Comparison of ENCODE assay signal across 18 mouse cellular contexts in genomic region chr13:52652253-52652628, GRCm38 (mm10).
DNase-seq lines count a peak whose midpoint lies in the region; ATAC-seq lines count a peak whose summit lies in the region.
"Had no signal": no experiment of that assay in that cellular context is flagged by ENCODE, and none has a peak within 500 bp of the region (broad histone marks: within the 10 kb centered on the region; RNA-seq: fewer than 3 reads in every experiment).

No protein-coding gene starts in this region.

- H3K9ac ChIP-seq in limb, embryonic 12.5 days (replicated peaks) = no peak overlapping the region
- no peak overlapping the region for H3K9ac ChIP-seq in limb, embryonic 15.5 days
- H3K9ac ChIP-seq: embryonic facial prominence, embryonic 15.5 days; forebrain, embryonic 15.5 days; heart, embryonic 13.5 days; hindbrain, embryonic 15.5 days had no signal

- peaks cover 19% of the 10 kb centered on the region for H3K27me3 ChIP-seq in limb, embryonic 12.5 days
- H3K27me3 ChIP-seq in limb, embryonic 10.5 days (ENCODE audit: low read depth, poor library complexity, severe bottlenecking) = peaks cover 34% of the 10 kb centered on the region
- peaks cover 18% of the 10 kb centered on the region for H3K27me3 ChIP-seq in limb, embryonic 15.5 days
- H3K27me3 ChIP-seq: forebrain, embryonic 15.5 days had no signal

- no peak for ATAC-seq in limb, embryonic 12.5 days (ENCODE audit: insufficient number of reproducible peaks, insufficient read depth, low FRiP score, low TSS enrichment, low read depth)
- ATAC-seq in limb, embryonic 15.5 days (ENCODE audit: insufficient number of reproducible peaks, low FRiP score, low TSS enrichment, low read depth) = no peak
- no peak for ATAC-seq in megakaryocyte-erythroid progenitor cell, adult 5-6 weeks (replicated peaks; ENCODE audit: low FRiP score, low TSS enrichment, poor library complexity, severe bottlenecking)
- ATAC-seq: CD4-positive, CD25-positive, alpha-beta regulatory T cell, adult 4 months; forebrain, embryonic 15.5 days had no signal

- no peaks in the 10 kb centered on the region for H3K36me3 ChIP-seq in limb, embryonic 12.5 days
- H3K36me3 ChIP-seq in limb, embryonic 10.5 days = no peaks in the 10 kb centered on the region
- no peaks in the 10 kb centered on the region for H3K36me3 ChIP-seq in limb, embryonic 15.5 days
- H3K36me3 ChIP-seq: embryonic facial prominence, embryonic 15.5 days; forebrain, embryonic 15.5 days; G1E; hindbrain, embryonic 15.5 days had no signal

- 54% methylated on average over 8 of the region's 8 CpGs for WGBS in limb, embryonic 12.5 days
- 83% methylated on average over 8 of the region's 8 CpGs for WGBS in limb, embryonic 10.5 days
- WGBS in limb, embryonic 15.5 days = 54% methylated on average over 8 of the region's 8 CpGs

- no peak overlapping the region for H3K4me2 ChIP-seq in limb, embryonic 12.5 days
- no peak overlapping the region for H3K4me2 ChIP-seq in limb, embryonic 15.5 days
- H3K4me2 ChIP-seq: embryonic facial prominence, embryonic 15.5 days; forebrain, embryonic 15.5 days; heart, embryonic 13.5 days; hindbrain, embryonic 15.5 days had no signal

- 0 out of 2 replicates have a peak overlapping the region, but pooled peaks have one; percentile 29 for H3K27ac ChIP-seq in limb, embryonic 12.5 days
- H3K27ac ChIP-seq in limb, embryonic 10.5 days = no peak overlapping the region; the same call in 1 of the 2 replicates
- 0 out of 2 replicates have a peak overlapping the region, but pooled peaks have one; percentile 27 for H3K27ac ChIP-seq in limb, embryonic 15.5 days
- H3K27ac ChIP-seq: embryonic facial prominence, embryonic 15.5 days; forebrain, embryonic 15.5 days; heart, embryonic 13.5 days; hindbrain, embryonic 15.5 days had no signal

- no peaks in the 10 kb centered on the region for H3K9me3 ChIP-seq in limb, embryonic 12.5 days
- no peaks in the 10 kb centered on the region for H3K9me3 ChIP-seq in limb, embryonic 10.5 days (replicated peaks)
- H3K9me3 ChIP-seq in limb, embryonic 15.5 days = no peaks in the 10 kb centered on the region
- H3K9me3 ChIP-seq: embryonic facial prominence, embryonic 15.5 days; forebrain, embryonic 15.5 days; heart, embryonic 13.5 days; hindbrain, embryonic 15.5 days had no signal

- peaks cover 6% of the 10 kb centered on the region; the same call in 1 of the 2 replicates for H3K4me1 ChIP-seq in limb, embryonic 12.5 days (replicated peaks)
- H3K4me1 ChIP-seq in limb, embryonic 10.5 days = peaks cover 20% of the 10 kb centered on the region
- no peaks in the 10 kb centered on the region for H3K4me1 ChIP-seq in limb, embryonic 15.5 days
- H3K4me1 ChIP-seq: heart, embryonic 13.5 days; hindbrain, embryonic 15.5 days had no signal

- H3K4me3 ChIP-seq in limb, embryonic 12.5 days (replicated peaks) = no peak overlapping the region
- no peak overlapping the region for H3K4me3 ChIP-seq in limb, embryonic 10.5 days
- H3K4me3 ChIP-seq in limb, embryonic 15.5 days = no peak overlapping the region
- H3K4me3 ChIP-seq: embryonic facial prominence, embryonic 15.5 days; forebrain, embryonic 15.5 days; heart, embryonic 13.5 days; hindbrain, embryonic 15.5 days had no signal

- peak; percentile 85 for DNase-seq in heart, adult 11 months
- no peak for DNase-seq in heart, adult 18-20 months
- DNase-seq in limb, embryonic 10.5 days (ENCODE audit: low spot score) = no peak
- no peak for DNase-seq in urinary bladder, postnatal 14 days (ENCODE audit: low spot score)
- DNase-seq: B cell, adult 2 months; cerebellum, postnatal 10 days; embryo, embryonic 11 days; gastrocnemius, postnatal 10 days; heart, postnatal 36 days had no signal
